Mouse (Mus musculus) embryo, embryonic 10 days (tissue): ENCODE measurements around the gene Kyat3.
"Not testable (repeated sequence)": the region's sequence is repeated elsewhere in the genome, so short reads cannot be mapped to it uniquely, and the experiment has no call there.

ENCODE experiments used
- DNase-seq: peaks from one replicate; pipeline ENCODE4 v3.0.0-alpha.2; 2015; ENCODE audit warnings: low spot score

The Kyat3 gene

GRCm38 (mm10) chr3:142700442-142701322 lies at the start of gene Kyat3:
Kyat3 (plus strand) TSS chr3:142701051.
- peak; percentile 98 for DNase-seq

DNA sequence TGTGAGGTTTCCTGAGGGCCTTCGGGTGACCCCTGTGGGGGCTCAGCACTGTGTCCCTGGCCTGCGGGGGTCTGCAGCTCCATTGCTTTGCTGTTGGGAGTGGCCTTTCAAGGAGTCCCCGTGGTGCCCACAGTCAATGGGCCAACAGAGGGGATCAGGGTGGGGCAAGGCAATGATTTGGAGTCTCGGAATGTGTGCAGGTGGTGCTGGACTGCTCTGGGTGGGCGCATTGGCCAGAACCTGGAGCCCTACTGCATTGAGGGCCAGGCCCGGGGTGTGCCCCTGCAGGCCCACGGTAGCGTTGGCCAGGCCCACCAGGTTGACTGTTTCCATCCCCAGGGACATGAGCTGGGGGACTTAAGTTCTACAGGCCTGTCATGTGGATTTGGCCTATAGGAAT lies 36.1 kb upstream of the Kyat3 start:
- DNase-seq = no peak

GRCm38 (mm10) chr3:142674607-142675006 lies 26.2 kb upstream of the Kyat3 start:
- DNase-seq = peak; percentile 29

GRCm38 (mm10) chr3:142687939-142688338 lies 12.9 kb upstream of the Kyat3 start:
- no peak for DNase-seq

DNA sequence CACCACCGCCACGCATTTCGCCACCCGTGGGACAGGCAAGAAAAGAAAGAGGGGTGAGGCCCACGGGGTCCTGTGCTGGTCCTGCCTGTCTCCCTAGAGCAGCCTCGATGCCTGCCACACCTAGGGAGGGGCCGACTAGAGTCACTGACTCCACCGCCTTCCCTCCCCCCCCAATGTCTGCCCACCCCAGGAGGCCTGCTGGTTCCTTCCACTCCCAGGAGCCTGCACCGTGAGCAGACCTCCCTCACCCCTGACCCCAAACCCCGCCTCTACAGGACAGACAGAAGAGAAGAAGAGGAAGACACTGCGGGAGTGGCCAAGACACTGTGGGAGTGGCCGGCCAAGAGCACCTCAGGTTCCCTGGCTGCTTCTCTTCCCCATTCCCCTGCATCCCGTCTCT lies 12.5 kb upstream of the Kyat3 start:
- no peak for DNase-seq

DNA sequence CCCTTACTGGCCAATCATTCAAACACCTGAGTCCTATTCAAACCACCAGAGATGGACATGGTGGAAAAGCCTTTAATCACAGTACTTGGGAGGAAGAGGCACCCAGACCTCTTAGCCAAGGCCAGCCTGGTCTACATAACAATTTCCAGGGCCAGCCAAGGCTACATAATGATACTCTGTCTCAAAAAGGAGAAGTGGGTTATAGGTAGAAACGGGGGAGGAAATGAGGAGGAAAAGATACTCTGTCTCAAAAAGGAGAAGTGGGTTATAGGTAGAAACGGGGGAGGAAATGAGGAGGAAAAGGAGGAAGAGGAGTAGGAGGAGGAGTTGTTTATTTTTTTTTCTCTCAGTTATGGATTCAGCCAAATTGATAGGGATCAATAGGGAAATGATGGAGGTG lies 4.3 kb upstream of the Kyat3 start:
- DNase-seq = no peak

- peak; percentile 8 for DNase-seq
These were observed 647 bp downstream of the Kyat3 start for GRCm38 (mm10) chr3:142701407-142701989.

GRCm38 (mm10) chr3:142706581-142707444 lies 6.0 kb downstream of the Kyat3 start:
- no peak for DNase-seq

GRCm38 (mm10) chr3:142708181-142708848 lies 7.5 kb downstream of the Kyat3 start:
- DNase-seq = not testable (repeated sequence)

DNA sequence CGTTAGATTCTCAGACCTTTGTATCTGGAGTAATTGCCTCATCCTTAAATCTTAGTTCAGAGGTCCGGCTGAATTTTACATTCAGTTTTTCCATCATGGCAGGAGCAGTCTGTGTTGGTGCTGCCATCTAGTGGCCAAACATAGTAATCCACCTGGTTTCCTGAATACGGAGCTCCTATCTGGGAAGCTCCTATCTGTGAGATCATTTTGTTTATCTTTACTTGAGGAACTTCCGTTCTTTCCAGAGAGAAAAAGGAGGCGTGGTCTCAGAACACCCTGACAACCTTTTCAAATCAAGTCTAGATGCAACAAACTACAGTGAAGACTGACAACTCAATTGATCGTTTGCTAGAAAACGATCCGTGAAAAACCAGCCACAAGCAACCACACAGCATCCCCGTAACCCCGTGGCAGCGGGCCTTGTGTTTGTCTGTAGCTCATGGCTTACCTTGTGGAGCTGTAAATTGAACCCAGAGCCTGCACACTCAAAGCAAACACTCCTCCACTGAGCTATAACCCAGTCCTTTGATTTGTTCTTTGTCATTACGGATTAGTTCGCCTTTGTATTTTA lies 8.1 kb downstream of the Kyat3 start:
- peak; percentile 80 for DNase-seq

DNA sequence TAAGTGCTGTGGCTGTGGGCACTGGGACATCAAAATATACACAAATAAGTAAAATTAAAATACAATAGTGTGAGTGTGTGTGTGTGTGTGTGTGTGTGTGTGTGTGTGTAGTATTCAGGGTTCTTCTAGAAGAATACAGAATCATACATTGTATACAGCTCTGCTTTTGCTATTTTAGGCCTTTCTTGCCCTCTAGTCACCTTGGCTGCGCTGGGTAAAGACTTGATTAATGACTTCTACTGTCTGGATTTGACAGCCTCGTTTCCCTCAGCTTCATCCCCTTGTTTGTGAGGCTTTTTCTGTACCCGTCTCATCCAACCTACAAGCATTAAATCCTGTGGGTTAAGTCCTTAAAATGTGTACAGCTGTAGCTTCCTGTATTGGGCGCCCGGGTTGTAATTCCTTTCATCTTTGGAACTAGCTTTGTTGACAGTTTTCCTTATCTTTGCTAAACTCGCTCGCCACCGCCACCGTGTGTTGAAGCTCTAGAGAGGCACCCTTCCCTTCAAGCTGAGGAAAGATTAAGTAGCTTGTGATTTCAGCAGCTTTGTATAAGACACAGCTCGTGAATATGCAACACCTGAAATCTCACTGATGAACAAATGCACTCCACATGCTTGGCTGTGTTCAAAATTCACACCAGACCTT lies 9.6 kb downstream of the Kyat3 start:
- peak; percentile 69 for DNase-seq

GRCm38 (mm10) chr3:142711372-142711771 lies 10.5 kb downstream of the Kyat3 start:
- no peak for DNase-seq

DNA sequence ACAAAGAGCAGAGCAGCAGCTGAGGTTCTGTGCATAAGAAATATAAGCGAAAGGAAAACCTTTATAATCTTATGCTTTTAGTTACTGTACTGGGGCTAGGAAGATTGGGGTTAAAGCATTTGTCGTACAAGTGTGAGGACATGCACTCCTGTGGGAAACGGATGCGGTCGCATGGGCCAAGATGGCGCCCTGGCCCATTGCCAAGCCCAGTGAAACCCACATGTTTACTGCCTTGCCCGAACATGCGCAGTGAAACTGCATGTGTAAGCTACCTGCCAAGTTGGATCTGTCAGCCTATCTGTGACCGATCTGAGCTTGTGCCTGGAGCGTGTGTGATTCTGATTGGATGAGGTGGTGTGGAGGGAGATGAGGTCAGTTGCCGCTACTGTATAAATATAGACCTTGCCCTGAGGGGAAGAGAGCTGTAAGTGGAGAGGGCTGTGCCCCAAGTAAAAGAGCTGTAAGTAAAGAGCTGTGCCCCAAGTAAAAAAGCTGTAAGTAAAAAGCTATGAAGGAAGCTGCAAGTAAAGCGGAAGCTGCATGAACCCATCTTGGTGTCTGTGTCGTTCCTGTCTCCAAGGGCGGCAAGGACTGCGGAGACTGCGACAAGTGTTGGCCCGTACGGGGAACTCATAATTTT lies 11.7 kb downstream of the Kyat3 start:
- DNase-seq = not testable (repeated sequence)

DNA sequence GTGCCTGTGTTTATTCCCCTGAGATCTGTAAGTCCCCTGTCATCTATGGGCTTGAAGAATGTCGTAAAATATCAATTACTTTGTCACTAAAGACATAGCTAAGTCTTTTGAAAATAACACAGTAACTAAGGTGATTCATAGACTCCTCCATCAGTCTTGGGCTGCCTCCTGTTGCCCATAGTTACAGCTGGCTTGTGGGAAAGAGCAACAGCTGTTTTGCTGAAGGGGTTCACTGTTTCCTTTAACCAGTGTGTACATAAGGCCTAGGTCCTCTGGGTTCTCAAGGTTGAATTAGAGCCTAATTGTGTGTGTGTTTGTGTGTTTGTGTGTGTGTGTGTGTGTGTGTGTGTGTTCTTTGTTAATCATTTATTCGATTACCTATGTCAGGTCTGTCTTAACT lies 24.6 kb downstream of the Kyat3 start:
- DNase-seq = no peak

DNA sequence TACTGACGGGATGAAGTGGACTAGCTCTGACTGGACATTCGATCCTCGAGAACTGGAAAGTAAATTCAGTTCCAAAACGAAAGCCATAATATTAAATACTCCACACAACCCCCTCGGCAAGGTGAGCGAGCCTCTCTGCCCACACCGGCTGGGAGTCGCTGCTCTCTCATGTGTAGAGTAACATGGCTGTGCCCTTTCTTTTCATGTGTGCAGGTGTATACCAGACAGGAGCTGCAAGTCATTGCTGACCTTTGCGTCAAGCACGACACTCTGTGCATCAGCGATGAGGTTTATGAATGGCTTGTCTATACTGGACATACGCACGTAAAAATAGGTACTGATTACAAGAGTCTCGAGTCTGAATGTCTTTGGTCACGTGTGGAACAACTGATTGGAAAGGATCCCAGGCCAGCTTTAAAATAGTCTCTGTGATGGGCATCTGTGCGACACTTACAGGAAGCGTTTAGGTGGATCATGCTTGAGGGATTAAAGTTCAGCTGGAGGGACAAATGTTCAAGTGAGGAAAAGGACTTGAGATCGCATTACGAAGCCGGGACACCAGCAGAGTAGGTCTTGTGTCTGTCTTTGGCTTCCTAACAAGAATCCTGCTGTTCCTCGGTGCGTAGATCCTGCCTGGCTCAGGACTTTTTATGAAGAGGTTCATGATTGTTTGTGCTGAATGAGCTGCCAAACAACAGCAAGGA lies 25.3 kb downstream of the Kyat3 start:
- DNase-seq = no peak

DNA sequence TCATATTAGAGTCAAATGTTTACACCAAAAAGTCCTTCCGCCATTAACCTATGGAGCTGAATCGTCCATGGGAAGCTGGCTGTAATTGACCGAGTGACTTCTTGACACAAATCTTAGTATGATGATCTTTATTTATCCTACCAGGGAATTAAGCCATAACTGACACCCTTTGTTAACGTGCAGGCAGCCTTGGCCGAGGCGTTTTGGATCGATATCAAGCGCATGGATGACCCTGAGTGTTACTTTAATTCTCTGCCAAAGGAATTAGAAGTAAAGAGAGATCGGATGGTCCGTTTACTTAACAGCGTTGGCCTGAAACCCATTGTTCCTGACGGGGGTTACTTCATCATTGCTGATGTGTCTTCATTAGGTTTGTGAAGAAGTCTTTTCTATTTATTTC lies 33.4 kb downstream of the Kyat3 start:
- no peak for DNase-seq

DNA sequence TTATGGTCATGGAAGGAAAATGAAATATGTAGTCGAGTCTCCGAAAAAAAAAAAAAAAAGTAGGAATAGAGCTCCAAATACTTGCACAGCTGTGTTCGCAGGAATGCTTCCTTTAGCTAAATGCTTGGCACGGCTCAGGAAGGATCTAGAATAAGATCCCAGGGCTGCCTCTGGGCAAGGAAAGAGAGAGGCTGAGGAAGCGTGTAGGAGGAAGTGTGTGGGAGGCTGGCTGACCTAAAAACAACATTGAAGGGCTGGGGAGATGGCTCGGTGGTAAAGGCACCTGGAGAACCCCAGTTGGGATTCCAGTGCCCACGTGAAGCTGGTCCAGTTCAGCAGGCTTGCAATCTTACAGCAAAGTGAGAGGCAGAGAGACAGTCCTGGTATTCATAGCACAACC lies 40.0 kb downstream of the Kyat3 start:
- DNase-seq = no peak

GRCm38 (mm10) chr3:142743973-142744898 lies 43.4 kb downstream of the Kyat3 start:
- DNase-seq = peak; percentile 89

GRCm38 (mm10) chr3:142745076-142745475 lies 44.2 kb downstream of the Kyat3 start:
- DNase-seq = no peak
